Mouse (Mus musculus): ENCODE measurements around the gene 2010003K11Rik.

The 2010003K11Rik gene

GRCm38 (mm10) chr19:4498062-4498933, at the start of gene 2010003K11Rik:
TSS of gene 2010003K11Rik (minus strand) at chr19:4498583.
- DNase-seq: peak in 1 of 2 experiments; percentile 20

- DNase-seq: no peak
These were observed 49.4 kb upstream of the 2010003K11Rik start for GRCm38 (mm10) chr19:4547801-4548200.

DNA sequence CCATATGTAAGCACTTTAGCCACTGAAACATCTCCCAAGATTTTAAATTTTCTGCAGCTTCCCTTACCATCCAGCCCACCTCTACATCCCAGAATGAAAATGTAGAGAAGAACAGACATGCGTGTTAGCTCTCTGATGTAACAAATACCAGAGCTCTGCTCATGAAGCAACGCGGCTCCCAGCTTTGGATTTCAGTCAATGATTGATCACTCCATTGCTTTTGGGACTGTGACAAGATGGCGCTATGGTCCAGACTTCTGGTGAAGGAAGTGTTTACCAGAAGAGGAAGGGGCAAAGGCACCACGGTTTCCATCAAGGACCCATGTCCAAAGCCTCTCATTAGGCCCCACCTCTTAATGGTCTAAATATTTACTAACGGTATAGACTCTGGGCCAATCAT, 47.5 kb upstream of the 2010003K11Rik start:
- no peak for DNase-seq

DNA sequence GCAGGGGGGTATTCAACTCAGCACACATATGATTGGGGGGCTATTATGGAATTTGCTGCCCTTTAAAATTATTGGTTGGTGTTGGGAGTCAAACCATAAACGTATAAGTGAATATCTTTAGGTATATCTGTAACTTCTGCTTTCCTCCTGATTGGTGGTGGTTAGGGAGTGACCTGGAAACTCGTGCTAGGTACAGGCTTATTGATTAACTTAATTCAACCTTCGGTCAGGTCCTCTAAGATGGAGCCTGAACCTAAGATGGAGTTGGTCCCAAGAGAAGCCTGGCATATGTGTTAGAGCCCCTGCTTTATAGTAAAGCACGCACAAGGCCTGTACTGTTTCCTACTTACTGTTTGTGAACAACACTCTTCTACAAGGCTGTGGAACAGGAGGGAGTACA, 46.7 kb upstream of the 2010003K11Rik start:
- DNase-seq: no peak

GRCm38 (mm10) chr19:4542081-4542480, 43.7 kb upstream of the 2010003K11Rik start:
- no peak for DNase-seq

GRCm38 (mm10) chr19:4540992-4541391, 42.6 kb upstream of the 2010003K11Rik start:
- DNase-seq: no peak

GRCm38 (mm10) chr19:4540263-4540662, 41.9 kb upstream of the 2010003K11Rik start:
- DNase-seq: no peak

- DNase-seq: no peak
These were observed 38.2 kb upstream of the 2010003K11Rik start for GRCm38 (mm10) chr19:4536606-4537005.

GRCm38 (mm10) chr19:4535922-4536321, 37.5 kb upstream of the 2010003K11Rik start:
- no peak for DNase-seq

DNA sequence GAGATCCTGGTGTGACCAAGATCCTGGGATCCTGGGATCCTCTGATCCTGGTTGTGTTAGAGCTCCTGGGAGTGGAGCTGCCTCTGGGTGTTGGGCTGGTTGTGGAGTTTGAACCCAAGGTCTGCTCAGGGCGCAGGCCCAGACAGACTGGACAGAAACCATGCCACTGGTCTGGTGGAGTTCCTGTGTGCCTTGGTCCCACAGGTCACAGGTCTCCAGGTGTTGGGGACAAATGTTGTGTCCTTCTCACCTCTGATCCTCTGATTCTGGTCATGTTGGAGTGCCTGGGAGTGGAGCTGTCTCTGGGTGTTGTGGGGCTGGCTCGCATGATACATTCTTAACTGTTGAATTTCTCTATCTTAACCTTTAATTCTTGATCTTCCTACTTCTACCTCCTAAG, 36.3 kb upstream of the 2010003K11Rik start:
- DNase-seq: no peak

- DNase-seq: no peak
These were observed 23.2 kb upstream of the 2010003K11Rik start for GRCm38 (mm10) chr19:4521426-4522050.

- DNase-seq: no peak
These were observed 19.1 kb upstream of the 2010003K11Rik start for GRCm38 (mm10) chr19:4517483-4517882.

GRCm38 (mm10) chr19:4516288-4516687, 17.9 kb upstream of the 2010003K11Rik start:
- DNase-seq: no peak

- DNase-seq: no peak
These were observed 17.4 kb upstream of the 2010003K11Rik start for GRCm38 (mm10) chr19:4515746-4516145.

- no peak for DNase-seq
These were observed 15.0 kb upstream of the 2010003K11Rik start for GRCm38 (mm10) chr19:4513236-4513858.

- DNase-seq: no peak
These were observed 12.9 kb upstream of the 2010003K11Rik start for GRCm38 (mm10) chr19:4511116-4511841.

GRCm38 (mm10) chr19:4509986-4510963, 11.9 kb upstream of the 2010003K11Rik start, which contains the start of gene Pcx:
TSS of gene Pcx (plus strand) at chr19:4510472.
- peak; percentile 97 to 99 for DNase-seq

DNA sequence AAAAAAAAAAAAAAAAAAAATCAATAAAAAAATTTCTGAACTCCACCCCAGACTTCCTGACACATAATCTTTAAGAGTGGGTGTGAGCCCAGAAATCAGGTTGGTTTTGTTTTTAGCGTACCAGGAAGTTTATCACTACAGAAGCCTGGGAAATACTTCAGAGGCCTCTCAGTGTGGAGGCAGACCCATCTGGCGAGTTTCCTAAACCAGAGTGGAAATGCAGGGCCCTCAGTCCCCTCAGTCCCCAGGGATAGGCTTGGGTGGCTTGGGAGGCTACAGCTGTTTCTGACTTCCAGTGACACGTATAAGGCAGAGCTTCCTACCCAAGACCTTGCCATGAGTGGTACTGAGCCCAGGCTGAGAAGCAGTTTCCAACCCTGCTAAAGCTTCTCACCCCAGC, 9.4 kb upstream of the 2010003K11Rik start:
- DNase-seq: no peak

GRCm38 (mm10) chr19:4504830-4505229, 6.4 kb upstream of the 2010003K11Rik start:
- no peak for DNase-seq

DNA sequence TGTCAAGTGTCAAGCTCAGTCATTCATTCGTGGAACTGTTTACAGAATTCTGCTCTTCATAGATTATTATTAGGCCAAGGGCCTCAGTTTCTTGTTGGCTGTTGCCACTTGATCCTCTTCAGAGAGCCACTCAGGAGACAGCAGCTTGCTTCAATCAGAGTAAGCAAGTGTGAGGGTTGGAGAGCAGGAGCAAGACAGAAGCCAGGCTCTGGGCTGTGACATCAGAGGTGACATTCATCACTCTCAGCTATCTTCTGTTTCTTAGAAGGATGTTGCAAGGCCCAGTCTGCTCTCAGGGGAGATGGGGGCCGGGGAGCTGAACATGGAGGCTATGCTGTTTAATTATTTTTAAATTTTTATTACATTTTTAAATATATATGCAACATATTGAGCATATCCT, 4.3 kb upstream of the 2010003K11Rik start:
- no peak for DNase-seq

DNA sequence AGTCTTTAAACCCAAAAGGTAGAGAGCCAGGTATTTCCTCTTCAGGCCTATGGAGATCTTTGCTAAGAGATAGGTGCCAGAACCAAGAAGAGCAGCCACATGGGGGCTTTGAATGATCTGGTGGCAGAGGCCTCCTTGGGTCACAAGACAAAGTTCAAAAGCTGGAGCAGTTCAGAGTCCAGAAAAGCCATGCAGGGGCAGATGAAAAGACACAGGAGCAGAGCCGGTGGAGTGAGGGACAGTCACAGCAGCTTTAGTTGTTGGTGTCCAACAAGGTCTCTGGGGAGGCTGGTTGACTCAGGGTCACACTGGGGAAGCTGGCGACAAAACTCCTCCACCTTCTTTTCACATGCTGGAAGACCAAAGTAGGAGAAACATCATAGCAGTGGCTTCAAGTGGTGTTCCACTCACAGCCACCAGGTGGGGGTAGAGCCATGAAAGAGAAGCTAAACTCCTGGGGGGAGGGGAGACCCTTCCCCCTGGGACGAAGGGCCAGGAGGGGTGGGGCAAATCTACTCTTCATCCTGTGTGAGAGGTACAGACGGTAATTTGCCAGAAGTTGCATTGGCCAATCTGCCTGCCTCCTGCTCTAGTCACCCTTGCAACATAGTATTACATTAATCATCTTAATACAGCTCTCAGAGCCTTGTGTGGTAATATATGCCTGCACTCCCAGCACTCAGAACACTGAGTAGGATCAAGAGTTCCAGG, 965 bp downstream of the 2010003K11Rik start:
- peak; percentile 77 to 78 for DNase-seq
